Mouse (Mus musculus) heart, embryonic 14.5 days (tissue): ENCODE measurements around the gene Arhgap23. TPM values are rescaled to one million over a fixed set of nuclear protein-coding genes. Genes with fewer than 3 reads are reported as not detected.
A peak's percentile ranks its signal among the peaks of the same experiment; 100 is the strongest.

Experiments
- ATAC-seq: fragments of 200-750 bp; cut with Nextera tagmentation; 2 replicates; pipeline ENCODE4 v1.8.0; 2017; ENCODE audit warnings: low read depth, moderate TSS enrichment; ENCODE audit not compliant: insufficient number of reproducible peaks, insufficient read depth, low FRiP score
- H3K27ac ChIP-seq, 2 experiments: fragments of 200-500 bp in 1 of 2; fragments of 300-500 bp in 1 of 2; sonication (generic) in 1 of 2; replicated peaks in 1 of 2; 2 replicates each; pipeline ENCODE4 v1.5.1; 2012 to 2014; ENCODE audit warnings: low read depth in 2 of 2, low read length in 2 of 2, control low read depth in 1 of 2, mild to moderate bottlenecking in 1 of 2, mixed read lengths in 1 of 2; ENCODE audit not compliant: control insufficient read depth in 1 of 2, insufficient read depth in 1 of 2
- H3K27me3 ChIP-seq: fragments of 300-500 bp; sonication (generic); 2 replicates; pipeline ENCODE4 v1.6.1; 2014; ENCODE audit warnings: mild to moderate bottlenecking, low read length, control low read depth; ENCODE audit not compliant: control insufficient read depth, insufficient read depth
- H3K36me3 ChIP-seq: fragments of 300-500 bp; sonication (generic); 2 replicates; pipeline ENCODE4 v1.6.1; 2014; ENCODE audit warnings: mild to moderate bottlenecking, control low read depth, low read length, mixed read lengths; ENCODE audit not compliant: control insufficient read depth, insufficient read depth
- H3K4me1 ChIP-seq, 2 experiments: fragments of 200-500 bp in 1 of 2; fragments of 300-500 bp in 1 of 2; sonication (generic) in 1 of 2; 2 replicates each; pipeline ENCODE4 v1.6.1; 2012 to 2014; ENCODE audit warnings: low read length in 2 of 2, control low read depth in 1 of 2, mixed read lengths in 1 of 2; ENCODE audit not compliant: control insufficient read depth in 2 of 2, insufficient read depth in 2 of 2
- H3K4me2 ChIP-seq: fragments of 300-500 bp; sonication (generic); 2 replicates; pipeline ENCODE4 v1.6.1; 2014; ENCODE audit warnings: mild to moderate bottlenecking, low read length
- H3K4me3 ChIP-seq, 2 experiments: fragments of 200-500 bp in 1 of 2; fragments of 300-500 bp in 1 of 2; sonication (generic) in 1 of 2; 2 replicates each; pipeline ENCODE4 v1.5.1; 2012 to 2014; ENCODE audit warnings: low read length in 2 of 2, mild to moderate bottlenecking in 2 of 2, control low read depth in 1 of 2, low read depth in 1 of 2, moderate library complexity in 1 of 2; ENCODE audit not compliant: control insufficient read depth in 1 of 2, insufficient read depth in 1 of 2
- H3K9ac ChIP-seq: fragments of 300-500 bp; sonication (generic); 2 replicates; pipeline ENCODE4 v1.6.1; 2014; ENCODE audit warnings: mild to moderate bottlenecking, low read length
- H3K9me3 ChIP-seq: fragments of 300-500 bp; sonication (generic); 2 replicates; pipeline ENCODE4 v1.6.1; 2016; ENCODE audit warnings: low read length, control low read depth; ENCODE audit not compliant: control insufficient read depth
- WGBS: fragments of 180-500 bp; shearing (Covaris S2); extraction: QIAGEN DNeasy Blood & Tissue Kit; methylation state at CpG from one replicate; pipeline ENCODE4 v1.1.7; 2014; 5-methylcytosine and 5-hydroxymethylcytosine counted together
- polyA plus RNA-seq: library from polyadenylated mRNA; unstranded; fragments of >200 nt; fragmentation: Nextera tagmentation; extraction: Ambion mirVana; gene quantifications from 2 replicates; pipeline ENCODE4 v1.2.1, GENCODE M21; 2014

The Arhgap23 gene
- polyA plus RNA-seq, 1 experiment from 2014 or later, result 8.4 TPM

DNA sequence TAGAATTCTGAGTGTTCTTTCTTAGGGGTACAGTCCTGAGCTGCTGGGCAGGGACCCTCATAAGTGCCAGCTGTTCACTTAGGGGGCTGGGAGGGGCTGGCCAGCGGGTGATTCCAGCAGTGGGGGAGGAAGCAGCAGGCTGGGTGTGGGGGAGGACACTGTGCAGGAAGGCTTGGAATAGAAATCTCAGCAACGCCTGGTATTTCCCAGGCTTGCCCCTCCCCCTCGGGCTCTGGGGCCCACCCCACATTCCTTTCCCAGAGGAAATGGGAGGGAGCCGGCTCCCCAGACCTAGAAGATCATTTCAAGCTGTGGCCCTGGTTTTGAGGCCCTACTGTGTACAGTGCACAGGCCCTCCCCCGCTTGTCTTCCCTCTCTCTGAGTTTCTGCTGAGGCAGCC lies 22.4 kb downstream of the Arhgap23 start:
- H3K4me1 ChIP-seq, result peaks cover 67 to 86% of the 10 kb centered on the region in 2 experiments
- H3K27me3 ChIP-seq, result no peaks in the 10 kb centered on the region
- peak overlapping the region; percentile 59 for H3K9ac ChIP-seq
- H3K27ac ChIP-seq, result peak overlapping the region; percentile 93 to 94
- no peaks in the 10 kb centered on the region for H3K9me3 ChIP-seq
- peak; percentile 38 for ATAC-seq
- H3K4me2 ChIP-seq, result peak overlapping the region; percentile 74
- WGBS, result 4% methylated on average over 4 of the region's 5 CpGs
- H3K36me3 ChIP-seq, result no peaks in the 10 kb centered on the region
- H3K4me3 ChIP-seq, result no peak overlapping the region

DNA sequence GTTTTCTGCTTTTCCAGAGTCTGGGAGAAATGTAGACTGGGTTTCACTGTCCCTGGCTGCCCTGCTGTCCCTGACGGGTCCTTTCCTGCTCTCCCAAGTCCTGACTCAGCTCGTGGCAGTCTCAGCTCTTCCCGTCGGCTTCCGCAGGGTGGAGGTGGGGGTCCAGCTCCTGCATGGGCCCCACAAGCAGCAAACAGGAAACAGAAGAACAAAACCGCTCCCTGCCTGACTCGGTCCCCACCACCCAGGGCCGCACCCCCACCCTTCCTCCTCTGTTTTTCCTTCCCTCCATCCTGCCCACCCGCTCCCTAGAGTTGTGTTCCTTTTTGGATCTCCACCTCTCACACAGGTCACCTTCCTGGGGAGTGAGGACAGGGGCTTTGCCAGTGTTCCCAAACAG lies 23.5 kb downstream of the Arhgap23 start:
- Histone ChIP-seq H3K9ac (peak overlapping the region; percentile 95), H3K4me2 (peak overlapping the region; percentile 74)

DNA sequence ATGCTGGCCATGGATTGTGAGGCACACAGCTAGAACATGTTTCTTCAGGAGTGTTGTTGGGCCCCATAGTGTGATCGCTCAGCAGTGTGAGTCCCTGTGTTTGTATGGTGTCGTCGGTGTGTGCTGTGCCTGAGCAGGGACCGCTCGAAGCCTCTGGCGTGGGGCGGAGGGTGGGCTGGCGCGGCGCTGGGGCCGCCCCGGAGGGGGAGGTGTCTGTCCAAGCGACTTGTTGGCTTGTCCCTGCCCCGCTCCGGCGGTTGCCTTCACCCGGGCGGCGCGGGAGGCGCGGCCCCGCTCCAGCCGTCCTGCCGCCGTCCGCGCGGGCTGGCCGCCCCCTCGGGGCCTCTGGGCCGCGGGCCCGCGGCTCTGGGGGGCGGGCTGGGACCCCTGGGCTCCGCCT lies 24.6 kb downstream of the Arhgap23 start:
- H3K4me2 ChIP-seq, result peak overlapping the region; percentile 74
- H3K9me3 ChIP-seq, result no peaks in the 10 kb centered on the region
- peaks cover 20% of the 10 kb centered on the region for H3K36me3 ChIP-seq
- H3K27me3 ChIP-seq, result no peaks in the 10 kb centered on the region
- peaks cover 69 to 79% of the 10 kb centered on the region in 2 experiments for H3K4me1 ChIP-seq
- peak; percentile 62 for ATAC-seq
- peak overlapping the region; percentile 75 to 84 for H3K4me3 ChIP-seq
- H3K9ac ChIP-seq, result peak overlapping the region; percentile 95
- under 1% methylated on average over 37 of the region's 37 CpGs for WGBS
- H3K27ac ChIP-seq, result peak overlapping the region; percentile 93 to 94

More for the DNA sequence above, 23.5 kb downstream of the Arhgap23 start:
- Histone ChIP-seq H3K4me3 (no peak overlapping the region), H3K27me3 (no peaks in the 10 kb centered on the region), H3K36me3 (peaks cover 9% of the 10 kb centered on the region), H3K4me1 (peaks cover 73 to 86% of the 10 kb centered on the region in 2 experiments), H3K9me3 (no peaks in the 10 kb centered on the region), H3K27ac (peak overlapping the region; percentile 93 to 94)
- 35% methylated on average over 9 of the region's 9 CpGs for WGBS
- ATAC-seq, result no peak

DNA sequence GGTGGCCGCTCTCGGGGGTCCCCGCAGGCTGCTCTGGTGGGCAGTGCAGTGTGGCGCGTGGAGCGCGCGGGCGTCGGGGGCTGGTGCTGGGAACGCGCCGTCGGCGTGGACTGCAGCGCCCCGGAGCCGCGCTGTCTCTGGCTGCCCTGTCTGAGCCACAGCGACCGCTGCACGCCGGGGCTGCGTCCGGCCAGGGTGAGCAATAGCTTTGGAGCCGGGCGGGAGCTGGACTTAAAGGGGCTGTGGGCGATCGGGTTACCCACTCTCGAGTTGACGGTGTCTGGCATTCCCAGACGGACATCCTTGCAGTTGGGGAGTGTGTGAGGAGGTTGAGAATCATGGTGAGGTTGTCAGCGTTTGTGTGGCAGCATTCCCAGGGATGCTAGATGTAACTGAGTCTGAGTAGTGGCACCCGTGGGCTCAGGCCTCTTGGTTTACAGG lies 25.1 kb downstream of the Arhgap23 start:
- ATAC-seq, result peak; percentile 2; the same call in 1 of the 2 replicates
- peak overlapping the region; percentile 95 for H3K9ac ChIP-seq
- WGBS, result under 1% methylated on average over 34 of the region's 34 CpGs
- H3K4me1 ChIP-seq, result peaks cover 64 to 77% of the 10 kb centered on the region in 2 experiments
- peak overlapping the region; percentile 74 for H3K4me2 ChIP-seq
- H3K27me3 ChIP-seq, result no peaks in the 10 kb centered on the region
- H3K4me3 ChIP-seq, result peak overlapping the region; percentile 75 to 84
- peaks cover 25% of the 10 kb centered on the region for H3K36me3 ChIP-seq
- peak overlapping the region; percentile 74 to 94 for H3K27ac ChIP-seq
- H3K9me3 ChIP-seq, result no peaks in the 10 kb centered on the region

DNA sequence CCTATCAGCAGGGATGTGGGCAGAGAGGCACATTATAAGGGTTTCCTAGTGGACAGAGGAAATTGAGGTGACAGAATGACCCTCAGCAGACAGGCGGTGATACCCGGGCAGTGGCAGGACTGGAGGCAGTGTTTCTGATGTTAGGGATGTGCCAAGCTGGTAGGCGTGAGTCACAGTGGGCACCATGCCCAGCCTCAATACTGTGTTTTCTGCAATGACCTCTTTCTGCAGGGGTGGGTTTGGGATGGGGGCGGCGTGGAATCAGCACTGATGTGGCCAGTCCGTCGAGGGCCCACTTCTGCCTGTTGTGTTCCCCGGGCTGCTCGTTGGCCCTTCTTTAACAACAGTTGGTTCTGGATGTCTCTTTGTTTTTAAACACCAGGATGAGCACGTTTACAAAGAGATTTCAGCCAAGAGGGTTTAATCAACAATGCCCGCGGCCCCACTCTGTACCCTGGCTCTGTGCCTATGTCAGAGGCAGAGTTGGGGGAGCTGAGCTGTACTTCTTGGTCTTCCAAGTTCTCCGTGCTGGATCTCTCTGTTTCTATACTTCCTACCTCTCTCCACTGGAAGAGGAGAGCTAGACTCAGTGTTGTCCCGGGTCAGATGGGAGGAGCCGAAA lies 25.8 kb downstream of the Arhgap23 start:
- H3K9ac ChIP-seq, result peak overlapping the region; percentile 95
- no peaks in the 10 kb centered on the region for H3K9me3 ChIP-seq
- no peak for ATAC-seq
- peaks cover 58 to 73% of the 10 kb centered on the region in 2 experiments for H3K4me1 ChIP-seq
- H3K27ac ChIP-seq, result peak overlapping the region; percentile 74 to 94
- H3K27me3 ChIP-seq, result no peaks in the 10 kb centered on the region
- peak overlapping the region; percentile 74 for H3K4me2 ChIP-seq
- H3K4me3 ChIP-seq, result peak overlapping the region; percentile 75 to 84
- peaks cover 32% of the 10 kb centered on the region for H3K36me3 ChIP-seq
- 9% methylated on average over 15 of the region's 15 CpGs for WGBS

DNA sequence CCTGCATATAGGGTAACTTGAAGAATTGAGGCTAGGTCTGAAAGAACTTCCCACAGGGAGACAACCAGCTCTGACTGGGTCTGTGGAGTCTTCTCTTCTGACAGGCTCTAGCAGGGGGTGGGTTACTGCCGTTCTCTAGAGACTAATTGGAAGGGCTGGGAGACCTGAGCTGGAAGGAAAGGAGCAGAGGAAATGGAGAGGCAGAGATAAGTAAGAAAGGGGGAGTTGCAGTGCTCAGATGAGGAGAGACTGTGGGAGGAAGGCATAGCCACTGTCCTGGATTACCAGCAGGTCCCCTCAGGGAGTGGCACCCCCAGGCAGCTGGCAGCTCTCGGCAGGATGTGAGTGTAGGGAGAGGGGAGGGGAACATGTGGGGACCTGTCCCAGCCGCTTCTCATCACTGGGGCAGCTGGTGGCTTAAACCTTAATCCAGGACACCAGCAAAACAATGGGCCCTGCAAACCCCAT lies 26.4 kb downstream of the Arhgap23 start:
- WGBS, result 11% methylated on average over 3 of the region's 3 CpGs
- Histone ChIP-seq H3K4me1 (peaks cover 52 to 68% of the 10 kb centered on the region in 2 experiments), H3K9me3 (no peaks in the 10 kb centered on the region), H3K4me2 (peak overlapping the region; percentile 74), H3K9ac (peak overlapping the region; percentile 95), H3K27ac (peak overlapping the region; percentile 74 to 94), H3K4me3 (peak overlapping the region; percentile 75 to 84), H3K36me3 (peaks cover 37% of the 10 kb centered on the region), H3K27me3 (no peaks in the 10 kb centered on the region)
- no peak for ATAC-seq

DNA sequence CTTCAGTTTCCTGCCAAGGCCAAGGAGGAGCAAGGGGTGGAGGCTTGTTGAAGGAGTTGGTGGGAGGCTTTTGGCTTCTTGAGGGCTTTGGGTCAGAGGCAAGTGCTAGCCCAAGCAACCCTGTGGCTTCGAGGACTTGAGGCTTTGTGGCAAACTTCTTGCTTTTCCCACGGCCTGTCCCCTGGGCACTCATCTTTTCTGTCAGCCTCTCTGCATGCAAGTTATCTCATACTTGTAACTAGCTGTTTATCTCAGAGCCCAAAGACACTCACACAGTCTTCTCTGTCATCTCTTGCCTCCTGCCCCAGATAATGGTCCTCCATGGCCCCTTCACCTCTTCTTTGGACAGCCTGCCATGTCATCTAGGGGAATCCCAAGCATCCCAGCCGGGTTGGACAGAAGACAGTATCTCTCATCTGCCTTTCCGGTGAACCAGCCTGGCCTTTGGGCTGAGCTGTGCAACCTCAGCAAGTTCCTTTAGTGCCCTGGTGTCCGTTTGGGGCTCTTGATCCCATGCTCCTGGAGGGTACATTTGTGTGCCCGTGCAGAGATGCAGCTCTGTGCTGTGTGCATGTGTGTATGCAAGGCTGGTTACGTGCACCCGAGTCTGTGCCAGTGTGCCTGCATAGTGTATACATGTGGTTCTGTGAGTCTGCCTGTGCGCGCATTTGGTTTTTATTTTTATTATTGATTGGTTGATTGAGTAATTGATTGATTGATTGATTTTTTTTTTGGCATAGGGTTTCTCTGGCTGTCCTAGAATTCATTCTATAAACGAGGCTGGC lies 27.8 kb downstream of the Arhgap23 start:
- 60% methylated on average over 11 of the region's 11 CpGs for WGBS
- H3K9me3 ChIP-seq, result no peaks in the 10 kb centered on the region
- no peak overlapping the region for H3K4me3 ChIP-seq
- peaks cover 51% of the 10 kb centered on the region for H3K36me3 ChIP-seq
- peak overlapping the region; percentile 74 for H3K4me2 ChIP-seq
- no peak for ATAC-seq
- no peaks in the 10 kb centered on the region for H3K27me3 ChIP-seq
- 0 out of 4 replicates have a peak overlapping the region, but pooled peaks of 1 of the 2 experiments have one; percentile 34 for H3K27ac ChIP-seq
- H3K9ac ChIP-seq, result peak overlapping the region; percentile 95
- H3K4me1 ChIP-seq, result peaks cover 41 to 57% of the 10 kb centered on the region in 2 experiments
